ENCODE assay signal across 8 mouse cellular contexts in the genomic region with DNA sequence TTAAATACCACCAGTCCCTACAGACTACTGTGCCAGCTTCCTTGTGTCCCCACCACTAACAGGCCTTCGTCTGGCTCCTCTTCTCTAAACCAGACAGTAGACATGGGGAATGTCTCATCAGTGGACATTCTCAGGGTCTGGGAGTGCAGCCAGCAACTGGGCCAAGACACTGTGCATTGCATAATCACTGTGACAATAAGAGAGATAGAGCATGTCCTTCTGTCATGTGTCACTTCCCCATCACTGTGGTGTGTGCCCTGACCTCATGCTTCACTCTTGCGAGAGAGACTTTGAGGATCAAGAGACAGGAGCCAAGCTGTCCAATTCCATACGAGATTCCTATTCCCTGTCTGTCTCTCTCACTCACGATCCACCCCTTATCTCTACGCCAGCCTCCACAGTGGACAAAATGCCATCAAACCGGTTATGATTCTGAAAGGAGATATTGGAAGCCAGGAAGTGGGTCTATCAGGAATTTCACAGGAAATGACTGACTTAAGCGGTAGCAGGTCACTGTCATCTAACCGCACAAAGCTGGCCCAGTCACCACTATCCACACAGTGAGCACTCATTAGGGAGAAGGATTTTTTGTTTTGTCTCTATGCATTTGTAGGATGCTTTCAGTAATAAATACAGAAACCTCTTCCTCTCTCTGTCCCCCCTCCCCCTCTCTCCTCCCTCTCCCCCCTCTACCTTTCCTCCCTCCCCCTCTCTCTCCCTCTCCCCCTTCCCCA.
DNase-seq lines count a peak whose midpoint lies in the region; ATAC-seq and TF ChIP-seq lines count a peak whose summit lies in the region.

No protein-coding gene starts in this region.

- peak; percentile 50; the same call in 1 of the 2 replicates for ATAC-seq in heart, embryonic 16.5 days (replicated peaks; ENCODE audit: extremely low read depth, insufficient read depth, low FRiP score)
- ATAC-seq in lung, postnatal 0 days, result peak; percentile 90

- no peaks in the 10 kb centered on the region for H3K27me3 ChIP-seq in heart, adult 2 months (ENCODE audit: control insufficient read depth, insufficient read depth, low read length)
- no peaks in the 10 kb centered on the region for H3K27me3 ChIP-seq in ES-Bruce4 (ENCODE audit: control insufficient read depth, insufficient read depth, low read length, poor library complexity, severe bottlenecking)
- no peaks in the 10 kb centered on the region for H3K27me3 ChIP-seq in heart, embryonic 16.5 days (ENCODE audit: control insufficient read depth, insufficient read depth, low read length)
- no peaks in the 10 kb centered on the region for H3K27me3 ChIP-seq in lung, postnatal 0 days (replicated peaks; ENCODE audit: insufficient read depth, low read length)

- WGBS in heart, adult 2 months, result 22% methylated on average over 8 of the region's 8 CpGs
- WGBS in heart, embryonic 16.5 days, result 33% methylated on average over 8 of the region's 8 CpGs
- WGBS in lung, postnatal 0 days, result 29% methylated on average over 8 of the region's 8 CpGs

- H3K9ac ChIP-seq in heart, adult 2 months (ENCODE audit: low read depth, low read length), result no peak overlapping the region
- no peak overlapping the region for H3K9ac ChIP-seq in ES-Bruce4 (ENCODE audit: low read depth, poor library complexity, severe bottlenecking)
- H3K9ac ChIP-seq in heart, embryonic 16.5 days (ENCODE audit: low read length), result no peak overlapping the region
- no peak overlapping the region for H3K9ac ChIP-seq in lung, postnatal 0 days (replicated peaks; ENCODE audit: low read depth)

- intact Hi-C loops in heart, adult 2 months (cut with DNase I), result no loop called here

- H3K27ac ChIP-seq in heart, adult 2 months, result peak overlapping the region; percentile 36; the same call in 1 of the 2 replicates
- H3K27ac ChIP-seq in ES-Bruce4 (ENCODE audit: insufficient read depth, low read length), result peak overlapping the region; percentile 38; the same call in 1 of the 2 replicates
- H3K27ac ChIP-seq in heart, embryonic 16.5 days (ENCODE audit: low read length), result no peak overlapping the region
- H3K27ac ChIP-seq in lung, postnatal 0 days (ENCODE audit: low read length), result 0 out of 2 replicates have a peak overlapping the region, but pooled peaks have one; percentile 52

- no peak for TF ChIP-seq CTCF in heart, adult 2 months (IDR thresholded peaks at IDR 0.05)
- no peak for TF ChIP-seq CTCF in ES-Bruce4 (IDR thresholded peaks at IDR 0.05; ENCODE audit: low read depth, low read length)
- no peak for TF ChIP-seq CTCF in lung, postnatal 0 days (IDR thresholded peaks at IDR 0.05)

- peak; percentile 79 for TF ChIP-seq EP300 in heart, adult 2 months (IDR thresholded peaks at IDR 0.05; ENCODE audit: insufficient read depth, low read depth, low read length)
- TF ChIP-seq EP300 in ES-Bruce4 (IDR thresholded peaks at IDR 0.05; ENCODE audit: insufficient read depth, low read depth, low read length), result no peak
- peak; percentile 92 for TF ChIP-seq EP300 in lung, postnatal 0 days (IDR thresholded peaks at IDR 0.05)

- H3K79me2 ChIP-seq in heart, adult 2 months (replicated peaks; ENCODE audit: control insufficient read depth, insufficient read depth, low read length), result no peaks in the 10 kb centered on the region

- peaks cover 10% of the 10 kb centered on the region for H3K4me1 ChIP-seq in heart, adult 2 months (ENCODE audit: control insufficient read depth, insufficient read depth, low read length)
- H3K4me1 ChIP-seq in ES-Bruce4 (ENCODE audit: control insufficient read depth, insufficient read depth, low read length), result peaks cover 9% of the 10 kb centered on the region
- peaks cover 18% of the 10 kb centered on the region for H3K4me1 ChIP-seq in heart, embryonic 16.5 days (ENCODE audit: control insufficient read depth, insufficient read depth, low read length)
- H3K4me1 ChIP-seq in lung, postnatal 0 days (ENCODE audit: insufficient read depth, low read depth, low read length), result peaks cover 17% of the 10 kb centered on the region

- no peak overlapping the region for H3K4me3 ChIP-seq in heart, adult 2 months
- H3K4me3 ChIP-seq in ES-Bruce4 (ENCODE audit: low read depth, low read length), result 0 out of 2 replicates have a peak overlapping the region, but pooled peaks have one; percentile 9
- no peak overlapping the region for H3K4me3 ChIP-seq in heart, embryonic 16.5 days (ENCODE audit: low read length)
- H3K4me3 ChIP-seq in lung, postnatal 0 days (ENCODE audit: low read depth, low read length), result no peak overlapping the region

- DNase-seq in heart, adult 2 months, result peak; percentile 60 to 77
- no peak for DNase-seq in heart, adult 8-10 months (ENCODE audit: low spot score)
- peak; percentile 95 for DNase-seq in lung, postnatal 0 days (ENCODE audit: low spot score)
- DNase-seq in thymus, postnatal 36 days, result no peak
- no peak for DNase-seq in cerebellum, adult 9-11 months
- no peak for DNase-seq in cerebellum, adult 11 months

- no peak for TF ChIP-seq POLR2A in heart, adult 2 months (IDR thresholded peaks at IDR 0.05; ENCODE audit: insufficient read depth, low read depth, low read length)
- TF ChIP-seq POLR2A in ES-Bruce4 (IDR thresholded peaks at IDR 0.05; ENCODE audit: insufficient read depth, low read length), result no peak

- no peaks in the 10 kb centered on the region for H3K9me3 ChIP-seq in ES-Bruce4 (replicated peaks; ENCODE audit: control insufficient read depth, insufficient read depth, low read length, poor library complexity, severe bottlenecking)
- H3K9me3 ChIP-seq in heart, embryonic 16.5 days (replicated peaks; ENCODE audit: control insufficient read depth, low read length), result no peaks in the 10 kb centered on the region
- no peaks in the 10 kb centered on the region for H3K9me3 ChIP-seq in lung, postnatal 0 days (ENCODE audit: low read length)

- no peak overlapping the region for H3K4me2 ChIP-seq in heart, embryonic 16.5 days (ENCODE audit: low read depth, low read length)
- peak overlapping the region; percentile 1; the same call in 1 of the 2 replicates for H3K4me2 ChIP-seq in lung, postnatal 0 days (replicated peaks; ENCODE audit: low read depth, low read length)

- peaks cover 2% of the 10 kb centered on the region; the same call in 1 of the 2 replicates for H3K36me3 ChIP-seq in heart, adult 2 months (ENCODE audit: control insufficient read depth, insufficient read depth, low read length)
- H3K36me3 ChIP-seq in ES-Bruce4 (ENCODE audit: control insufficient read depth, insufficient read depth, low read length, poor library complexity, severe bottlenecking), result peaks cover 13% of the 10 kb centered on the region; the same call in 1 of the 2 replicates
- no peaks in the 10 kb centered on the region for H3K36me3 ChIP-seq in heart, embryonic 16.5 days (ENCODE audit: control insufficient read depth, insufficient read depth)
- H3K36me3 ChIP-seq in lung, postnatal 0 days (ENCODE audit: insufficient read depth, low read length), result no peaks in the 10 kb centered on the region

Comparison
In these comparisons a context has a peak if more than half of its experiments do, and no peak if none do; other contexts are left out.
1. DNase-seq: peak in heart, adult 2 months (2 of 2) and lung, postnatal 0 days (single experiment); none in heart, adult 8-10 months (single experiment), thymus, postnatal 36 days (0 of 2), cerebellum, adult 9-11 months (single experiment) and cerebellum, adult 11 months (single experiment).